Mouse (Mus musculus) embryo, embryonic 9.5 days (tissue): Measurements from ENCODE around the gene Ermp1.

Experiments used
- DNase-seq: peaks from one replicate; pipeline ENCODE4 v3.0.0-alpha.2; 2017; ENCODE audit errors: extremely low spot score

Ermp1 gene

DNA sequence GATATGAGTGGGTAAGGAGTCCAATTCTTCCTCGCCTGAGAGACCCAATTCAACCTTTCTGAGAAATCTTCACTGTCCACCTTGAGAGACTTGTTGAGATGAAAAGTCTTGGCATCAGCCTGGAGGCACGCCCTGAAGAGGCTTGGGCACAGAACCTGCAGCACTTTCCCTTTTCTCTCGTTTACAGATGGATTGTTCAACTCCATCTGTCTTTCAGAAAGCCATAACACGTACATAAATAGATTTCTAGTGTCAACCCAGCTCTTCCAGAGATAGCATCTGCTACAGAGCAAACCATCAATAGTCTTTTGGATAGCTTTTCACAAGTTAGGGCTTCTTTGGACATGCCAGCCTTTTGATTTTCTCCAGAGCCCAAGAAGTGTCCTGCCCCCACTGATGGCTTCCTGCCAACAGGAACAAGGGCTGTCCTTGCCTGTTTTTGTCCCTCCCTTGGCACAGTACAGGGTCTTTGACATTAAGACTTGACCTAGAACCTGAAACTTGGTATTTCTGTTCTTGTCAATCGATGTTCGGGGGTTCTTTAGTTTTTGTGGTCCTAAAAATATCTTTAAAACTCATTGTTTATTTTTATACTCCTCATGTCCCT is 13.9 kb upstream of the Ermp1 start:
- no peak for DNase-seq

DNA sequence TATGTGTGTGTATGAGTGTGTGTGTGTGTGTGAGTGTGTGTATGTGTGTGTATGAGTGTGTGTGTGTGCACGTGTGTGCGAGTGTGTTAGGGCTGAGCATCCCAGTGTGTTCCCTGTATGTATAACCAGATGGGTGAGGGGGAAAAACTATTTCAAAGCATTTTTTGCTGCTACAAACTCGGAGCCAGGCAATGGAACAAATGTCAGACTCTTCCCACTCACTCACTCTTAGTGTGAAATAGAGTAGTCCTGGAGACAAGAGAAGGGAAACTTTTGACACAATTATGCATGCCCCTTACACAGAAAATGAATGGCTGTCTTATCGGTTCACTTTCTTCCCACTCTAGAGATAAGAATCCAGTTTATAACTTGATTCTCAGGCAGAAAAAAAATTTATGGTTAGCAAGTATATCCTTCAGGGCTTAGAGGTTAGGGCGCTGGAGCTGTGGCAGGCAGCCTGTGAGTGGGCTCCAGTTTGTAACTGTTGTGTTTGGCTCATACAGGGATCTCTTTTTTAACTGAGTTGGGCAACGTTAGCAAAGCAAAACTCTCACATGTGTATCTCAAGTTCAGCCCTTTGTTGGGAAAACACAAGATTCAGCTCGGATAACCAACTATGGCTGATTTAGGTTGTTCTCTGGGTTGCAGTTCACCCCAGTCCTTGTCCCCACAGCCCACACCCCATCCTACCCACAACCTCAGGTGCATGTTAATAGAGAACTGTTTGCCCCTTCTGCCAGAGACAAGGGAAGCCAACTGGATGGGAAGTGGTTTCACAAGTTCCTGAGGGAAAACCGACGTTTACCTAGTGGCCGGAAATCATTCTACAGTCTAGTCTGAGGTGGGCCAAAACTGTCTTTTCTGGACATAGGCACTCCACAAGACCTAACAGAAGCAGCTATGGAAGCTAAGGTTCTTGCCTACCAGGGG is 12.9 kb upstream of the Ermp1 start:
- no peak for DNase-seq

DNA sequence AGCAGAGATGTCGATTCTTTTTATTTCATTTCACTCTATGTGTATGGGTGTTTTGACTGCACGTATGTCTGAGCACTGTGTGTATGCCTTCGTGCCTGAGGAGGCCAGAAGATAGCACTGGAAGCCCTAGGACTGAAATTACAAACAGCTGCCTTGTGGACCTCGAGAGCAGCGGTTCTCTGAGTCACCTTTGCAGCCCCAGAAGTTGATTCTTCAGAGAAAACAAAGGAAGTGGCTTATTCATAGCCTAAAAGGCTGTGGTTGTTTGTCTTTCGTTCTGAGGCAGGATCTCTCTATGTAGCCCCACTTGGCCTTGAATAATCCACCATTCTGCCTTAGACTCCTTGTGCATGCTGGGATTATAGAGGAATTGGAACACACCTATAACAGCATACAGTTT is 11.5 kb upstream of the Ermp1 start:
- DNase-seq, result no peak

DNA sequence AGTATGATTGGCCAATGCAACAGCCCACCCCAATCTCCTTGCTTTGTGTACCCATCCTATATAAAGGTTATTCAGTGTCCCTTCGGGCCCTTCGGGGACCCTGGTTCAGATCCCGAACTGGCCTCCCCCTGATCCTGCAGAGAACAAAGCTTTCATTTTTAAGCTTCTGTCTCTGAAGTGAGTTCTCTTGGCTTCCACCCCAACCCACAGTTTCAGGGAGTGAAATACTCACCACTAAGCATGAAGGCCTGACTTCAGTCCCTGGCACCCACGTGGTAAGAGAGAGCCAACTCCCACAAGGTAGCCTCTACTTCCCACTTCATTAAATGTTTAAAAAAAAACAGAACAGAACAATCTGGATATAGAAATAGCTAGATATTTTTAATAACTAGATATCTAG is 10.6 kb upstream of the Ermp1 start:
- DNase-seq, result no peak

DNA sequence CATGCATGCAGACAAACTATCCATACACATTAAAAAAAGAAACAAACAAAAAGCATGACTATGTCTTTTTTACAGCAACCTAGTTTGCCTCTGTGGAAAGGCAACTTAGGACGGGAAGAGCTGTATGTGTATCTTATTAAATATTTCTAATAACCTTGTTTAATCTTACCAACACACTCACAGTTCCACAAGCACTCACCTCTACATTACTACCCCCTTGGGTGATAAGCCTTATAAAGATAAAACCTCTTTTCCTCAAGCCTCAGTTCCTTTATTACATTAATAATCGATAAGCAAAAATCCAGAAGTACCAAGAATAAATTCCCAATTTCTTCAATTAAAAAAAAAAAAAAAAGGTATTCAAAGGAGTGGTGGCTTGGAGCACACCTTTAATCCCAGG is 9.3 kb upstream of the Ermp1 start:
- no peak for DNase-seq

DNA sequence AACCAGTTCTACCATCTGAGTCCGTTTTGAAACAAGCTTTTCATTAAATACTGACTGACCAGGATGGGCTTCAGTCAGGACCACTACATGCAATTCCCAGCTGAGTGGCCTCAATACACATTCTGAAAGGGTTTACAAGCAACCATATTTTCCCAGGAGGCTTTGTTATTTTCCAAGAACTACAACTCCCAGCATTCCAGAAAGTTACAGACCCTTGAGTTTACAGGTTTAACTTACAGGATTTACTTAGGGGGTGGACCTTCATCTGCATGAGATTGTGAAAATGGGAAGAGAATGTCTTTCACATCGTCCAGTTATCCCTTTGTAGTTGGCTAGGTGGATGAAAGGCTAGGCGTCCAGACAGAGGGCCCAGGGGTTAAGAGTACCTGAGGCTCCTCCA is 8.8 kb upstream of the Ermp1 start:
- DNase-seq, result no peak

DNA sequence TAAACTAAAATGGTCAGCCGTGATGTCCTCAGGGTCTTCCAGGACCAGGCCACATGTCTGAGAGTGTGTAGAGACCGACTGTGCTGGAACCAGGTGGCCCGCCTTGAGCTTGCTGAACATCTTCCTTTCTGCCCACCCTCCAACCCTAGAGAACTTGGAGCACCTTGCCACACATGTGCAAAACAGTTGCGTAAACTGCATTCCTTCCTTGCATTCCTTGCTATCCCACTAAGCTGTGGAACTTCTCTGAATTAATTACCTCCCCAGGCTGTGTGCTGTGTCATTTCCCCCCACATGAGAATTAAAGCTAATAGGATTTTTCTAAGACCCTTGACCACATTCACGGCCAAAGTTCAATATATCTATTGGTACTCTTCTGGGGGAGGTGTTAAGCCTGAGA is 8.4 kb upstream of the Ermp1 start:
- DNase-seq, result no peak

DNA sequence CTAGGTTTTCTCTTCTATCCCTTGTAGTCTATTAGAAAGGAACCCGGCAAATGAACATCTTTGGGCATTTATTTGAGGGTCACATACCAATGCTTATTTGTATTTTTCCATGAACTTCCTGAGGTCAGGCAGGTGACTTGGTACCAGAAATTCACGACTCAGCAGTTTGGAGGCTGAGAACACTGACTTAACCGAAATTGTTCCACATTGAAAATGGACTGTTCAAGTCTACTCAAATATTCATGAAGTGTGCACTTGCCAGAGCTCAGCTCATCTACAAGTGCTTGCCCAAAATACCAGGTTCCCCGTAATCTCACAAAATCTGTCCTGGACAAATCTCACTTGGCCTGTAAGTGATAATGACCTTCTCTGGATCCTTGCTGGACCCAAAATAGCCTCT is 7.8 kb upstream of the Ermp1 start:
- no peak for DNase-seq

DNA sequence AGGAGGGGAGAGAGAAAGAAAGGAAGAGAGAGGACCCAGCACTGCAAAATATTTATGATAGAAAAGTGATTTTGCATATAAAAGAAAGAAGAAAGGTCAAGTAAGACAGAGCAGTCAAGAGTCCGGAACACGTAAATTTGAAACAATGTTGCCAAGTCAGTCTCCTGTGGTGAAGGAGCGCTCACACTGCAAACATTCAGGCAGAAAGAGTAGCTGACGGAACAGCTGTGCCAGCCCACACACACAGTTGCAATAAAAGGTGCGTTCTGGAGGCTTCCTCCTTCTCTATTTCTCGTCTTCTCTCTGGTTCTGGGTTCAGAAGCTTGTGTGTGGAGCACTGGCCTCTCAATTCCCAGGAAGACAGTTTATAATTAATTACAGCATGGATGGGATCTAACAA is 6.9 kb upstream of the Ermp1 start:
- DNase-seq, result no peak

DNA sequence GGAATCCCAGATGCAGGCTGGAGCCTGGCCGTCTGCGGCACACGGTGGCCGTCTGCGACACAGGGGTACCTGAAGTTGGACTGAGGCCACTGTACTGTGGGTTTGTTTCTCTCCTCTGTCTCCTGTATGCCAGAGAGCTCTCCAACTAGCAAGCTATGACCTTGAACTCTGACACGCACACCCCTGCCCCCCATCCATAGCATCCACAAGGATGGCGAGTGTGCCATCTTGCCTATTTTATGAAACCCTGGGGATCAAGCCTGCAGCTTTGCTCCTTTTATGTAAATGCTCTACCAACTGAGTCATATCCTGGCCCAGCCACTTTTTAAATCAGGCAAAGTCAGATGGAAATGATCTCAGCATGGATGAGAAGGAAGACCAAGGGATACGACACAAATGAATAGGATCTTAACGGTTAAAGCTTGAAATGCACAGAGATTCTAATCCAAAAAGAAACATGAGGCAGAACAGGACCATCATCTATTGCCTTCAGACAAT is 5.6 kb upstream of the Ermp1 start:
- DNase-seq, result no peak

DNA sequence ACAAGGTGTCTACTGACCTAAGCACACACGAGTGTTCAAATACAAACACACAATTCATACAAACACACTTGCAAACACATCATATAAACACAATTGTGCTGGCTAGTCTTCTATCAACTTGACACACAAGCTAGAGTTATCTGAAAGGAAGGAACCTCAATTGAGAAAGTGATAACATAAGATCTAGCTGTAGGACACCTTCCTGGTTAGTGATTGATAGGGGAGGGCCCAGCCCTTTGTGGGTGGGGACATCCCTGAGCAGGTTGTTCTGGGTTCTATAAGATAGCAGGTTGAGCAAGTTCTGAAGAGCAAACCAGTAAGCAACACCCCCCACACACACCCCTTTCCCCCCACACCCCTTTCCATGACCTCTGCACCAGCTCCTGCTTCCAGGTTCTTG is 1.5 kb upstream of the Ermp1 start:
- DNase-seq, result no peak

DNA sequence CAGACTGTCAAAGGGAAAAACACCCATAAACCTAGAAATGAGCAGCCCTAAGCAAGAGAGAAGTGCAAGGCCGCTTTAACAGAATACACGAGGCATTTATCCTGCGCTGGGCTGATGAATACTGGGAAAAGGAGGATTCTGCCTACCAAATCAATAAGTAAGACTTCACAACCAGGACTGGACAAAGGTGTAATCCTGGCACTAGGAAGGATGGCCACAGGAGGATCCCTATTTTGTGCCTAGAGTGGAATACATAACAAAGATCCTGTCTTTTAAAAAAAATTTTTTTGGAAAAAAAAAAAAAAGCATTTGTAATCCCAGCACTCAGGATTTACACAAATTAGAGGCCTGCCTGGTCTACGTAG is 317 bp upstream of the Ermp1 start:
- DNase-seq, result no peak

DNA sequence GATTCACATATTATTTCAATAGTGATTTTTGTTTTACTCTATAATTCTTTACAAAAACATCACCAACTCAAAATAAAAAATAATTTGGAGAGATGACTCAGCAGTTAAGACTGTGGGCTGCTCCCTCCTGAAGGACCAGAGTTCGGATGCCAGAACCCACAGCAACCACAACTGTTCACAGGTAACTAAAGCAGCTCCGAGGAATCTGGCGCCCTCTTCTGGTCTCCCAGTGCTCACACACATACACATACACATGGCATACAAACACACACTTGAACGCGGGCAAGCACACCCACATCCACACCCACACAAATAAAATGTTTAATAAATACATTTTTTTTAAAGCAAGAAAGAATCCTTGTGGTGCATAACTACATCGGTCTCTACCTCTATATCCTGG is 3.5 kb downstream of the Ermp1 start:
- no peak for DNase-seq

DNA sequence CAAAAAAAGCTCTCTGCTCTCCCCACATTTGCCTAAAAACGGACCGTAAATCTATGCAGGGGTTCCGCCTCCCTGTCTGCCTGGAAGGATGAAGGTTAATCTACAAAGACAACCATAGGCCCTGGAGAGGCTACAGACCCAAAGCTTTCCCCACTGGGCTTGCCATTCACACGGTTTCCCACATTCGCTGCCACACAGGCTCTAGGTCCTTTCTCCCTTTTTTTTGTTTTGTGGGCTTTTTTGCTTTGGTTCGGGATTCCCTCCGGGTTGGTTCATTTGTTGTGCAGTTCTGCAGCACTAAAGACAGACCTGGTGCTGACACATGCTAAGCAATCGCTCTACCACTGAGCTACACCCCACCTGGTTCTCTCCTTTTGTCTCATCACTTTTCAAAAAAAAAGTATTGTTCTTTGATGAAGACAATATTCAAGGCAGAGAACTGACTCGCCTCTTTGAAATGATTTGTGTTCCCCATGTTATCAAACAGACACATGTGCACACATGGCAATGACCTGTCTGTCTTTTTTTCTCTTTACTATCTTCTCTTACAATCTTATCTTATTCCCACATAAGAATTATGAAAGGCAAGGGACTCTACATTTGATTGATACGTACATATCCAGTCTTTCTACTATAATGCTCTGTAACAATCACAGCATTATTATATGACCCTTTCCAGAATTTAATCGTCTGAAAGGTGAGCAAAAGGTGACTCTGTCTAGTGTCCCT is 4.9 kb downstream of the Ermp1 start:
- no peak for DNase-seq

DNA sequence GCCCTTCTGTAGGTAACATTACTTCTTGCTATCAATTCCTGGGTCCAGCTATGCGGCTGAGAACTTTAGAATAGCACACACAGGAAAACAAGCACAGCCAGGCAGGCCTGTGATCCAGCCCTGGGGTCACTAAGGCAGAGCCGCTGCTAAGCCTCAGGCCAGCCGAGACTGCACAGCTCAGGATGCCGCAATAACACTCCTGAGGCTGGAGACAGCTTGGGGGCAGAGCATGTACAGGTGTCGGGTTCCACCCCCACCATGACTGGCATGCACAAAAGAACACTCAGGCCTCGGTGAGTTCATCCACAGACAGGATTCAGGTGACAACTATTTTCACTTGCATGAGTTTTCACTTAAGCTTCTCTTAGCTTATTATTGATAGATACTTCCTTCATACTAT is 6.0 kb downstream of the Ermp1 start:
- no peak for DNase-seq

DNA sequence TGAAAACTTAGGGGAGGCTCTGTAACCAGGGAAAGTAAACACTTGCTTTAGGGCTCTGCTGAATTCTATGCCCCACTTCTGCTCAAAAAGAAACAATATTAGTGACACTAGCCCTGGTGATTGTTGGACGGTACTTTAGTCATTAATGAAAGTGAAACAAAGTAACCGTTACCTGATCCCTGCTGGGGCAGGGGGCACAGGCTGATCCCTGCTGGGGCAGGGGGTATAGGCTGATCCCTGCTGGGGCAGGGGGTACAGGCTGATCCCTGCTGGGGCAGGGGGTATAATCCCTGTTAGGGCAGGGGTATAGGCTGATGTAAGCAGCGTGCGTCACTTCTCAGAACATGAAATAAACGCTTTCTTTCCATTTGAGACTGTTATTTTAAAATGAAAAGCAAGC is 6.7 kb downstream of the Ermp1 start:
- no peak for DNase-seq

DNA sequence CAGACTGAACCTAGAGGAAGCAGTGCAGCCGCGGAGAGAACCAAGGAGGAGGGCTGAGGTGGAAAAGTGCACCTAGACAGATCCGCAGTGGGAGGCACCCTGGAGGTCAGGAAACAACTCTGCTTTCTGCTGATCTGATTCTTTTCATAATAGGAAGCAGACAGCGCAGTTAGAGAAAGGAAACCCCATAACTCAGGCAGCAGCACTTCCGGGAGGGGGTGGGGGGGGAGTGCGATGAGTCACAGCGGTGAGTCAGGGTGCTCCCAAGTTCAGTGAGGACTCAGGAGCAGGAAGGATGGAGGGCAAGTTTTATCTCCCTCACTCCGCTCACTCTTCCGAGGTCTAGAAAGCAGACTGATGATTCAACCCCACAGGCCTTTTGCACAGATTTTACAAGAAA is 7.2 kb downstream of the Ermp1 start:
- DNase-seq, result no peak

DNA sequence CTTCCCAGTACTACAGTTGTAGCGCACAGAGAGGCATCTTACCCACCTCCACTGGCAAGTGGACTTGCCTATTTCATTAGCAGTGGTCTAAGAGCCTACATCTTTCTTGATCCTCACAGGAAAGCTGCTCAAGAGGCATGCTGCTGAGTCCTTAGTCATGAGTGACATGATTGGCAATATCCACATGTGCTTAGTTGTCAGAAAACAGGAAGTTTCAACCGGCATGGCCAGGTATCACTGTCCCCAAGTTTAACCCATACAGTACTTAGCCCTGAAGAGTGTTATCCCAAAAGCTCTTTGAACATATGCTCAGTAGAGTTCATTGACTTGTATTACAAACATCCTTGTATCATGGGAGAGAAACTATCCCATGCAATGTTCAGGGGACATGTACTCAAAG is 36.1 kb downstream of the Ermp1 start:
- DNase-seq, result no peak

DNA sequence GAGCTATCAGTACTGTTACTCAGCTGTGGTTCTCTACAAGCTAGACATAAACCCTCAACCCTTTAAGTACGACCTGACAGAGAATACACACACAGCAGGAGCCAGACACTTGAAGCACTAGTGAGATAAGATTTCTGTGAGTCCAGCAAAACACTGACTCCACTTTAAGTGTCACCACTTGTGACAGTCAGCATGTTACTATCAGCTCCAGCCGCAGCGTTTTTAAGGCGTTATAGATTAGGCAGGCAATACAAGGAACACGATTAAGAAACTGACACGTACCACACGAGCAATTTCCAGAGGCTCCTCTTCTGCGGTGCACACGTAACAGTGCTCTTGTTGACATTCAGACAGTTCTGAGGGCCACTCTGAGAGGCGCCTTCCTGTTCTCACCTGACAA is 37.3 kb downstream of the Ermp1 start:
- no peak for DNase-seq

DNA sequence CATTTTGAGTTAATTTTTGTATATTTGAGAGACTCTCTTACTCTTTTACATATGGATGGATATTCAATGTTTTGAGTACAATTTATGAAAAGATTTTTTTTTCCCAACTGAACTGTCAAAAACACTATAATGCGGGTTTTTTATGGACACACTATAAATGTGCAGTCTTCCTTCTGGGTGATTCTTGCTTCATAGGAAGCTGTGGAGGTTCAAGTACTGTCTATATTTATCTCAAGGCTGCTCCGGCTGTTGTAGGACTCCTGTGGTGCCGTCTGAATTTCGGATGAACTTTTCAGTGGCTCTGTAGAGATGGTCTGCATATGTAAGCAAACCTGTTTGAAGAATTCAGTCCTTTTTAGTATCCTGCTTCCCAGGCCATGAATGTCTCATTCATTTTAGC is 40.0 kb downstream of the Ermp1 start:
- DNase-seq, result no peak

DNA sequence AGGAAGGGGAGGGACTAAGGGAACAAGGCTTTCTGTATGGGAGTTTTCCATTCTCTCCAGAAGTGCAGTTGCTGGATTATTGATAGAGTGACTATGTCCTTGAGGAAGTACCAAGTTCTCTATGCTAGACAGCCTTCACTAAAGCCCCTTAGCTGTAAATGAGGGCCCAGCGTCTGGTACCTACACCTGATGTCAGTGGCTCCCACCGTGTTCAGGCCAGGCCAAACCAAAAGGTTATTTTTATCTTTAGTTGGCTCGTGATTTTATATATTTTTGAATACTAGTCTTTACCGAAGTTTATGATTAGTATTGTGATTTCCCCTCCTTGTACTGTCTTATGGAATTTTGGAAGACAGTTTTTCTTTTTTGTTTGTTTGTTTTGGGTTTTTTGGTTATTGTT is 40.7 kb downstream of the Ermp1 start:
- no peak for DNase-seq

DNA sequence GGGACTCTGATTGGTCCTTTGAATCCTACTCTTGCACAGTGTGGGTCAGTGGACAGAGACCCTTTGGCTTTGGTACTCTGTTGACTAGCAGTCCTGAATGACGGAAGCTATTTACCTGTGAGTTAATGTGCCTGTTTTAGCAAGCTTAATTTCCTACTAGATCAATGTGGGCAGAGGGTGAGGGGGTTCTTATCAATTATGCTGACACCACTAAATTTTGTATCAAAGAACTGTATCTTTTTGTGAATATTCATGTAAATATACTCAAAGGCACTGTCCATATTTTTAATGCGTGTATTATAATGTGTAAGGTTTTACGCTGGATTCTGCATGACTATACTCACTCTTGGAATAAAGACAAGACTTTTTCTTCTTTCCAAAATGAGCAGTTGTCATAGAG is 43.6 kb downstream of the Ermp1 start:
- no peak for DNase-seq
